Mouse (Mus musculus) left cerebral cortex, adult 2 months (tissue): ENCODE results near the gene Slc37a3. TPM values are rescaled to one million over a fixed set of nuclear protein-coding genes. Genes with fewer than 3 reads are reported as not detected.
"Not testable (repeated sequence)": the region's sequence is repeated elsewhere in the genome, so short reads cannot be mapped to it uniquely, and the experiment has no call there.

Experiments
- DNase-seq, 2 experiments: peaks; one replicate each; pipeline ENCODE4 v3.0.0; 2021 to 2022; ENCODE audit warnings: low spot score in 2 of 2, mixed read lengths in 1 of 2; ENCODE audit errors: extremely low spot score in 1 of 2
- H3K27ac ChIP-seq: fragments of 200-600 bp; 2 replicates; pipeline ENCODE4 v1.8.1; 2022
- H3K4me3 ChIP-seq: fragments of 200-600 bp; 2 replicates; pipeline ENCODE4 v1.8.1; 2022
- CTCF ChIP-seq: fragments of 200-600 bp; IDR thresholded peaks from 2 replicates; pipeline ENCODE4 v1.8.1; 2022; ENCODE audit warnings: antibody characterized with exemption, mild to moderate bottlenecking, moderate library complexity
- intact Hi-C: fragments of 180-260 bp; cut with DNase I; formaldehyde crosslinking; loops from one replicate; pipeline ENCODE4 v1.15.1; 2025
- long read RNA-seq, 2 experiments: library from polyadenylated mRNA; stranded (forward); transcript quantifications; one replicate each; pipeline ENCODE4 v2.0.0; 2021; ENCODE audit warnings: borderline mapping rate in 2 of 2
- total RNA-seq, 2 experiments: library from RNA; stranded (reverse); gene quantifications; 2 replicates each; pipeline ENCODE4 v1.2.3; 2021

Gene Slc37a3
- total RNA-seq: 10 to 100 TPM; 68.1 to 73.1 TPM
- long read RNA-seq, experiment 1, full-length matches to known transcripts: 51 of 87 reads
- long read RNA-seq, experiment 1, partial matches to known transcripts: 6 of 87 reads
- long read RNA-seq, experiment 1, other reads (novel, unspliced or antisense): 30 of 87 reads
- long read RNA-seq, experiment 2, full-length matches to known transcripts: 38 of 69 reads
- long read RNA-seq, experiment 2, partial matches to known transcripts: 6 of 69 reads
- long read RNA-seq, experiment 2, other reads (novel, unspliced or antisense): 25 of 69 reads

DNA sequence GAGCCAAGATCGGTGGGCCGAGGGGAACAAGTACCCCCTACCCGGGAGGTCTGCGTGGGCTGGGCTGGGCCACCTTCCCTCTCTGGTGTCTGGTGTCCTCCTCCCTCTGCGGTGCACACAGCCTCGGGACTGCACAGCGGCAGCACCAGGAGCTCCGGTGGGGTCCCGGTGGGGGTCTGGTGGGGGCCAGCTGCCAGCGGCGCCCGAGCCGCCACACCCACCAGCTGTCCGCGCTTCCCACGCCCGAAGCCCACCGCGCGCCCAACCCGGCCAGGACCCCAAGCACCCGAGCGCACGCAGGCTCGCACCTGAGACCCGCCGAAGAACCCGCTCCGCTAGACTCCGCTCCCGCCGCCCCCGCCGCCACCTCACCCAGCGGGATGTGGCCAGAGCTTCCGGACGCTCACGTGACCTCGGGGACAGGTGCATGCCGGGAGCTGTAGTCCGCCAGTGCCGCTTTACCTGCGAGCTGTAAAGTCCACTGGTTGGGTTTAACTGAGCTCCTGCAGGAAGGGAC is at the start of gene Slc37a3:
Gene Slc37a3 (minus strand): TSS at position 365 of the 517 bp plus-strand sequence.
- Histone ChIP-seq H3K4me3 (peak within 1 kb of the TSS; percentile 100), H3K27ac (peak within 1 kb of the TSS; percentile 93)
- intact Hi-C loops: no loop called here
- TF ChIP-seq CTCF: no peak
- peak; percentile 90 for DNase-seq

DNA sequence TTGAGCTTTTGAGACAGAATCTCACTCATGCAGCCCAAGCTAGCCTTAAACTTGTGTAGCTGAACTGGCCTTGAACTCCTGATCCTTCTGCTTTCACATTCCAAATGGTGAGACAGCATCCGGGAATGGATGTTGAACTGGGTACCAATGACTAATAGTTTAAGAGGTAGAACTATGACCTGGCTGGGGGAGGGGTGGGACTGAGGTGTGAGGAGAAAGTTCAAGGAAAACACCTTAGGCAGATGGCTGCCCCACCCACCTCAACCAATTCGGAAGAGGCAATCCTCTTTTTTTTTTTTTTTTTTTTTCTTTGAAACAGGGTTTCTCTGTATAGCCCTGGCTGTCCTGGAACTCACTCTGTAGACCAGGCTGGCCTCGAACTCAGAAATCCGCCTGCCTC is 49.2 kb upstream of the Slc37a3 start:
- DNase-seq: no peak
- TF ChIP-seq CTCF: no peak
- Histone ChIP-seq H3K27ac (no peak overlapping the region), H3K4me3 (no peak overlapping the region)
- intact Hi-C loops: no loop called here

DNA sequence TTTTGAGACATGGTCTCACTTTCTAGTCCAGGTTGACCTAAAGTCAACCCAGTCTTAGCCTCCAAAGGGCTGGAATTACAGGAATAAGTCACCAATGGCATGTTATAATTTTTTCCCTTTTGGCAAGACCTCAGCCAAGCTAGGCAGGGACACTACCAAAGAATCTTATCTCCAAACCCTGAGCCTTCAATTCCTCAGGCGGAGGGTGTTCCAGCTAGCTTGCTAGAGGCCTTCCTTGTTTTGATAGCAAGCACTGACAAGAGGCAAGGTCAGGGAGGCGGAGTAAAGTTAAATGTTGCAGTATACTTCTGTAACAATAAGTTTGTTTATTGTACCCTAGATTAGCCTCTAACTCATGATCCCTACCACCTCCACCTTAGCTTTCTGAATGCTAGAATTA is 47.7 kb upstream of the Slc37a3 start:
- DNase-seq: no peak
- intact Hi-C loops: no loop called here
- no peak for TF ChIP-seq CTCF
- Histone ChIP-seq H3K4me3 (no peak overlapping the region), H3K27ac (no peak overlapping the region)

DNA sequence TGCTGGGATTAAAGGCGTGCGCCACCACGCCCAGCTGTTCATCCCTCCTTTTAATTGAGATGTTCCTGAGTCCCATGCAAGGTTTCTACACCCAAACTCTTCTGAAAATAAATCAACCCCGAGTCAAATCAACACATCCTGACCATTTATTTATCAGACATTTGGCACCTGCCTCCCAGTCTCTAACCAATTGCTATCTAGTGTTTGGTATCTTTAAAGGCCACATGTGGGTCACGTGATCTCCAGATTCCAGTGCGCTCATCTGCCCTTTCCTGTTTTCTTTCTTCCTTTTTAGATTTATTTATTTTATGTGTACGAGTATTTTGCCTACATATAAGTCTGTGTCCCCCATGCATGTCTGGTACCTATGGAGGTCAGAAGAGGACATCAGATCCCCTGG is 46.2 kb upstream of the Slc37a3 start:
- intact Hi-C loops: no loop called here
- no peak for DNase-seq
- TF ChIP-seq CTCF: no peak

DNA sequence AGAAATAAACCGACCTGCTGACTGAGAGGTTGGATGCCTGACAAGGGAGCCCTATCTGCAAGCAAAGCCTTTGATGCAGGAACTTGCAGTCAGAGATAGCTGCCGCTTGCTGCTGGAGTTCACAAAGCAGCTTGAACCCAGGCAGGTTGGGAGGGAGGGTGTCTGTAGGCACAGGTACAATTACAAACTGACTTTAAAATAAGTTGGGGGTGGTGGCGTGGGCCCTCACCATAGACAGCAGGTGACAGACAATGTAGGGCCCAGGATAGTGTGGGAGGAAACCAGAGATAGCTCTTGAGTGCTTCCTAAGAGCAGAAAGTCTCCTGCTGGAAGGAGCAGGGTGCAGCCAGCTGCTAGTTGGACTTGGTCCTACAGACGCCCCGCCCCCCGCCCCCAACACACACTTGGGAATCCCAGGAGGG is 45.7 kb upstream of the Slc37a3 start:
- Histone ChIP-seq H3K27ac (no peak overlapping the region), H3K4me3 (no peak overlapping the region)
- intact Hi-C loops: no loop called here
- peak in 1 of 2 experiments; percentile 42 for DNase-seq
- no peak for TF ChIP-seq CTCF

More for the DNA sequence above, 46.2 kb upstream of the Slc37a3 start:
- Histone ChIP-seq H3K4me3 (no peak overlapping the region), H3K27ac (no peak overlapping the region)

DNA sequence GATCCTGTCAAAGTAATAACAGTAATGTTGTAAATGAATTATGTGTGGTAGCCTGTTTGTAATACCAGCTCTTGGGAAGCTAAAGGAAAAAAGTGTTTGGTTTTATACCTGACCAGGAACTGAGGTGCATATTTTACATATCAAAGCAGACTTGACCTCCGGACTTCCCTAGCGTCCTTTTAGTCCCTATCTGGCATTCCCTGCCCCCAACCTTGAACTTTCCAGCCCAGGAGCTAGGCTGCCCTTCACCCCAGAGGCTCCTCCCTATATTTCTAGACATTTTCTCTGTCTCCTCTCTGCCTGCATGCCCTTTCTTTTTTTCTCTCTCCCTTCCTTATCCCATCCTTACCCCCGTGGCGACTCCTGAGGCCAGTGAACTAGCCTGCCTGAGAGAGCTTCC is 43.4 kb upstream of the Slc37a3 start:
- Histone ChIP-seq H3K27ac (peak overlapping the region; percentile 97; the same call in 1 of the 2 replicates), H3K4me3 (no peak overlapping the region)
- no peak for DNase-seq
- no peak for TF ChIP-seq CTCF
- intact Hi-C loops: no loop called here

DNA sequence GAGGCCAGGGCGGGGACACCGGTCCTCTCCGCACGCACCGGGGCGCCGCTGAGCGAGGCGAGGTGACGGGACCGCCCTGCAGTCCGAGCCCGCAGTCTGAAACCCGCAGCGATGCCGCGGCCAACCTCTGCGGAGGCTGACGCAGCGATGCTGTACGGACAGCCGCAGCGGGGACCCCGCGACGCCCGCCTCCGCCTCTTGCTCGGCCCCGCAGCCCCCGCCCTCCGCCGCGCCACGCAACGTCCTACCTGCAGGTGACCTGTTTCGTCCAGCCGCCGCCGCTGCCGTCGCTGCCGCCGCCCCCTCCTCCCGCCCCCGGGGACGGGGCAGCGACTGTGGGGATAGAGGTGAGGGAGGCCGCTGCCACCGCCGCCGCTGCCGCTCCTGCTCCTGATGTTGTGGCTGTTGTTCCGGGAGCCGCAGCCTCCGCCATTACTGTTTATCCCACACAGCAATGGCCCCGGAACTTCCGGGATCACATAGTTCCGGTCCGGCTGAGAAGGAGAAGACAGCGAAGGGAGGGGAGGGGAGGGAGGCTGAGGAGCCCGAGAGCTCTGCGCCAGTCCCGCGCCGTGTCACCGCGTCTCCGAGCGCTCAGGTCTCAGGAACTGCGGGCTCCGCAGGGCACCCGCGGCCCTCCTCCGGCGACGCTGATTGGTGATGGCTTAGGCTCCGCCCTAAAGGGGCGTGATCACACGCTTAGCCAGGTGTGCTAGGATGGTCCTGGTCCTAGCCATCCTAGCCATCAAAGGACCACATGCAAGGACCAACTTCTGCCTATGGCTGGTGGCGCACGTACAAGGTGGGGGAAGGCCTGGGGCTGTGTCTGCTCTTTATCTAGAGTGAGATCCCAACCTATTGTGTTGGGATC is 42.6 kb upstream of the Slc37a3 start, which contains the start of gene Mkrn1:
Gene Mkrn1 (minus strand): TSS at position 612 of the 871 bp plus-strand sequence.
- intact Hi-C loops: loop anchor here (2.0 to 5.0 kb wide), 2 partner anchors 32 to 153 kb away; partner anchors contain the start of gene Adck2
- Histone ChIP-seq H3K4me3 (peak within 1 kb of the TSS; percentile 86), H3K27ac (peak within 1 kb of the TSS; percentile 97)
- peak; percentile 85 for DNase-seq
- TF ChIP-seq CTCF: no peak; the same call in 1 of the 2 replicates

DNA sequence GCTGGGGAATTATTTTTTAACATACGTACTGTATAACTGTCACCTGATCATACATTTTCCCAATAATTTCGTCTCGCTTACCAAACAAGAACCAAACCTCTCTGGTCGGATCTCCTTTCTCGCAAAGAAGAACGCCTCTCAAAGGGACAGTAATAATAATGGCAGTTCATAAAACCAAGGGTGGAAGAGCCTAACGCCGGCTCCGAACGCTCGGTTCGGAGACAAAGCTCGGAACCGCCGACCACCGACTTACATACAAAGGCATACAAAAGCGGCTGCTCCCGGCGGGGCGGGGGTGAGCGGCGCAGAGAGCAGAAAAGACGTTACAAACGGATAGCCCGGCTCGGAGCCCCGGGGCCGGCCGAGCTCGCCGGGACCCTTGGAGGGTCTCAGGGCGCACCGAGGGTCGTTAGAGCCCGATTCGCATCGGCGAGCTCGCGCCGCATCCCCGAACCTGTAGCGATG is 41.9 kb upstream of the Slc37a3 start:
- peak overlapping the region; percentile 86 for H3K4me3 ChIP-seq
- intact Hi-C loops: loop anchor here (2.0 to 5.0 kb wide), 2 partner anchors 33 to 153 kb away; partner anchors contain the start of gene Adck2
- TF ChIP-seq CTCF: no peak
- DNase-seq: no peak
- H3K27ac ChIP-seq: peak overlapping the region; percentile 97

DNA sequence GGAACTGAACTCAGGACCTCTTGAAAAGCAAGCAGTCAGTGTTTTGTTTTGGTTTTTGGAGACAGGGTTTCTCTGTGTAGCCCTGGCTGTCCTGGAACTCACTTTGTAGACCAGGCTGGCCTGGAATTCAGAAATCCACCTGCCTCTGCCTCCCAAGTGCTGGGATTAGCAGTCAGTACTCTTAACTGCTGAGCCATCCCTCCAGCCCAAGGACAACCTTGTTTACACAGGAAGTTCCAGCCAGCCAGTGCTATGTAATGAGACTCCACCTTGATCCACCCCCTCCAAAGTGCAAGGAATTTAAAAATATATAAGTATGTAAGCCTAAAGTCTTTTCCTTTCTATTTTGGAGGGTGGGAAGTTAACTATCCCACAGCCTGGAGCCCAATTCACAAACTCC is 39.2 kb upstream of the Slc37a3 start:
- intact Hi-C loops: loop anchor here (5.0 kb wide), 1 partner anchor 36 kb away; no protein-coding TSS in a partner anchor
- not testable (repeated sequence) for DNase-seq, H3K27ac ChIP-seq, H3K4me3 ChIP-seq

DNA sequence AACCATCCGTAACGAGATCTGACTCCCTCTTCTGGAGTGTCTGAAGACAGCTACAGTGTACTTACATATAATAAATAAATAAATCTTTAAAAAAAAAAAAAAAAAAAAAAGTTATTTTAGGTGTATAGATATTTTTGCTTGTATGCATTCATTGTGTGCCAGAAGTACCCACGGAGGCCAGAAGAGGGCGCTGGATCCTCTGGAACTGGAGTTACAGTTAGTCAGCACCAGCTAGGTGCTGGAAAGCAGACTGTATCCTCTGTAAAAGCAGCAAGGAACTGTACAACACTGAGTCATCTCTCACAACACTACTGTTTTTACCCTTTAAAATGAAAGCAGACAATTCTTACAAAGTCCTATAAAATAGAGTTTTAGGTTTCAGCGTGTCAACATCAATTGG is 38.3 kb upstream of the Slc37a3 start:
- peak; percentile 60 for TF ChIP-seq CTCF
- intact Hi-C loops: loop anchor here (5.0 kb wide), 1 partner anchor 37 kb away; no protein-coding TSS in a partner anchor
- peak; percentile 59 to 77 for DNase-seq

DNA sequence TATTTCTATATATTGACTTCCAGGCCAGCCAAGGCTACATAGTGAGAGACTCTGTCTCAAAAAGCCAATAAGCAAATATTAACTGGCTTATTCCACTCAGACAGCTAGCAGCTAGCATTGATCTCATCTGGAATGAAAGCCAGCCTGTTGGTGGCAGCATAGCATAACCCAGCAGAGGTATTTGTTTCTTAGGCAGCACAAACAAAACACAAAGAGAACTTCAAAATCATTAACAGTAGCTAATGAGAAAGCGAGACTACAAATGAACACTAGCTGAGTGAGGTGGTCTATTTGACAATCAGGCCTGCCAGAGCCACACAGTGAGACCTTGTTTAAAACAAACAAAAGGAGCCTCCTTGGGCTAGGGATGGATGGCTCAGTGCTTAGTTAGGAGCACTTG is 36.6 kb upstream of the Slc37a3 start:
- Histone ChIP-seq H3K27ac (no peak overlapping the region), H3K4me3 (no peak overlapping the region)
- intact Hi-C loops: no loop called here
- DNase-seq: no peak
- TF ChIP-seq CTCF: peak; percentile 37

More for the DNA sequence above, 38.3 kb upstream of the Slc37a3 start:
- Histone ChIP-seq H3K4me3 (no peak overlapping the region), H3K27ac (no peak overlapping the region; the same call in 1 of the 2 replicates)
